Mouse (Mus musculus) cerebellum, adult 9-11 months (tissue): Measurements from ENCODE around the gene Vwa3b.

ENCODE experiments used
- DNase-seq: peaks from one replicate; pipeline ENCODE4 v3.0.0; 2022

Vwa3b gene

GRCm38 (mm10) chr1:37011626-37012209 lies 14.7 kb upstream of the Vwa3b start:
- DNase-seq: no peak

GRCm38 (mm10) chr1:37013006-37013405 lies 13.4 kb upstream of the Vwa3b start:
- DNase-seq: no peak

GRCm38 (mm10) chr1:37013687-37014086 lies 12.7 kb upstream of the Vwa3b start:
- DNase-seq: no peak

GRCm38 (mm10) chr1:37019017-37019416 lies 7.4 kb upstream of the Vwa3b start:
- DNase-seq: no peak

GRCm38 (mm10) chr1:37022704-37023103 lies 3.7 kb upstream of the Vwa3b start:
- no peak for DNase-seq

GRCm38 (mm10) chr1:37024736-37025135 lies 1.7 kb upstream of the Vwa3b start:
- DNase-seq: no peak

- no peak for DNase-seq
Measured at GRCm38 (mm10) chr1:37025376-37025775, 1.0 kb upstream of the Vwa3b start.

- no peak for DNase-seq
Measured at GRCm38 (mm10) chr1:37026866-37027265, 470 bp downstream of the Vwa3b start.

GRCm38 (mm10) chr1:37028439-37029153 lies 2.2 kb downstream of the Vwa3b start:
- DNase-seq: no peak

- peak; percentile 7 for DNase-seq
Measured at GRCm38 (mm10) chr1:37029154-37029907, 2.9 kb downstream of the Vwa3b start.

- no peak for DNase-seq
Measured at GRCm38 (mm10) chr1:37029942-37030341, 3.5 kb downstream of the Vwa3b start.

- no peak for DNase-seq
Measured at GRCm38 (mm10) chr1:37030693-37031092, 4.3 kb downstream of the Vwa3b start.

GRCm38 (mm10) chr1:37035879-37036278 lies 9.5 kb downstream of the Vwa3b start:
- no peak for DNase-seq

GRCm38 (mm10) chr1:37041126-37041525 lies 14.7 kb downstream of the Vwa3b start:
- DNase-seq: no peak

- no peak for DNase-seq
Measured at GRCm38 (mm10) chr1:37041856-37042255, 15.5 kb downstream of the Vwa3b start.

- DNase-seq: no peak
Measured at GRCm38 (mm10) chr1:37042769-37043168, 16.4 kb downstream of the Vwa3b start.

- no peak for DNase-seq
Measured at GRCm38 (mm10) chr1:37043196-37043595, 16.8 kb downstream of the Vwa3b start.

GRCm38 (mm10) chr1:37045472-37045871 lies 19.1 kb downstream of the Vwa3b start:
- no peak for DNase-seq

GRCm38 (mm10) chr1:37049159-37049558 lies 22.8 kb downstream of the Vwa3b start:
- no peak for DNase-seq

- DNase-seq: no peak
Measured at GRCm38 (mm10) chr1:37053691-37054090, 27.3 kb downstream of the Vwa3b start.

GRCm38 (mm10) chr1:37056831-37057561 lies 30.6 kb downstream of the Vwa3b start:
- no peak for DNase-seq

GRCm38 (mm10) chr1:37060856-37061255 lies 34.5 kb downstream of the Vwa3b start:
- no peak for DNase-seq

GRCm38 (mm10) chr1:37063053-37063452 lies 36.7 kb downstream of the Vwa3b start:
- DNase-seq: no peak
